Mouse (Mus musculus) limb, embryonic 11.5 days (tissue): ENCODE measurements around the gene Gphn. TPM values are rescaled to one million over a fixed set of nuclear protein-coding genes. Genes with fewer than 3 reads are reported as not detected.
"Not testable (repeated sequence)": the region's sequence is repeated elsewhere in the genome, so short reads cannot be mapped to it uniquely, and the experiment has no call there.

Experiments used
- ATAC-seq: fragments of 200-750 bp; cut with Nextera tagmentation; 2 replicates; pipeline ENCODE4 v1.8.0; 2017; ENCODE audit warnings: low read depth; ENCODE audit not compliant: insufficient number of reproducible peaks, low FRiP score, low TSS enrichment
- DNase-seq: peaks from one replicate; pipeline ENCODE4 v3.0.0-alpha.2; 2015; ENCODE audit warnings: low spot score
- H3K27ac ChIP-seq: fragments of 300-500 bp; sonication (generic); replicated peaks from 2 replicates; pipeline ENCODE4 v1.5.1; 2014; ENCODE audit warnings: low read depth, mild to moderate bottlenecking, low read length
- H3K27me3 ChIP-seq: fragments of 300-500 bp; sonication (generic); 2 replicates; pipeline ENCODE4 v1.6.1; 2014; ENCODE audit warnings: mild to moderate bottlenecking, low read length, mixed read lengths; ENCODE audit not compliant: control insufficient read depth, insufficient read depth
- H3K36me3 ChIP-seq: fragments of 300-500 bp; sonication (generic); 2 replicates; pipeline ENCODE4 v1.6.1; 2014; ENCODE audit warnings: mild to moderate bottlenecking, low read length, moderate library complexity, mixed read lengths; ENCODE audit not compliant: control insufficient read depth, insufficient read depth
- H3K4me1 ChIP-seq: fragments of 300-500 bp; sonication (generic); 2 replicates; pipeline ENCODE4 v1.6.1; 2014; ENCODE audit warnings: low read length, mixed read lengths; ENCODE audit not compliant: control insufficient read depth, insufficient read depth
- H3K4me2 ChIP-seq: fragments of 300-500 bp; sonication (generic); 2 replicates; pipeline ENCODE4 v1.6.1; 2014; ENCODE audit warnings: low read depth, mild to moderate bottlenecking, moderate library complexity; ENCODE audit not compliant: severe bottlenecking
- H3K4me3 ChIP-seq: fragments of 300-500 bp; sonication (generic); 2 replicates; pipeline ENCODE4 v1.5.1; 2014; ENCODE audit warnings: low read depth, low read length
- H3K9ac ChIP-seq: fragments of 300-500 bp; sonication (generic); 2 replicates; pipeline ENCODE4 v1.6.1; 2014; ENCODE audit warnings: mild to moderate bottlenecking, low read length
- H3K9me3 ChIP-seq: fragments of 300-500 bp; sonication (generic); 2 replicates; pipeline ENCODE4 v1.6.1; 2016; ENCODE audit warnings: low read length; ENCODE audit not compliant: control insufficient read depth
- WGBS: fragments of 180-500 bp; shearing (Covaris S2); extraction: QIAGEN DNeasy Blood & Tissue Kit; methylation state at CpG from one replicate; pipeline ENCODE4 v1.1.7; 2014; 5-methylcytosine and 5-hydroxymethylcytosine counted together
- polyA plus RNA-seq: library from polyadenylated mRNA; unstranded; fragments of >200 nt; fragmentation: Nextera tagmentation; extraction: Ambion mirVana; gene quantifications from 2 replicates; pipeline ENCODE4 v1.2.1, GENCODE M21; 2014

Gphn gene
- polyA plus RNA-seq, 1 experiment from 2014 or later: 13.3 TPM

GRCm38 (mm10) chr12:78407518-78407917, 181.3 kb downstream of the Gphn start:
- WGBS: 64% methylated on average over 6 of the region's 7 CpGs
- H3K4me1 ChIP-seq, H3K27ac ChIP-seq, H3K9me3 ChIP-seq, H3K9ac ChIP-seq, H3K36me3 ChIP-seq, ATAC-seq, DNase-seq, H3K4me2 ChIP-seq, H3K4me3 ChIP-seq, H3K27me3 ChIP-seq: not testable (repeated sequence)

GRCm38 (mm10) chr12:78522176-78522575, 296.0 kb downstream of the Gphn start:
- WGBS: 68% methylated on average over 1 of the region's 1 CpGs
- Histone ChIP-seq H3K4me3 (no peak overlapping the region), H3K27ac (no peak overlapping the region), H3K4me1 (no peaks in the 10 kb centered on the region), H3K27me3 (no peaks in the 10 kb centered on the region), H3K9ac (no peak overlapping the region), H3K9me3 (no peaks in the 10 kb centered on the region), H3K36me3 (no peaks in the 10 kb centered on the region), H3K4me2 (no peak overlapping the region)
- ATAC-seq (no peak), DNase-seq (no peak)

- no peak overlapping the region for H3K4me2 ChIP-seq
- H3K36me3 ChIP-seq: no peaks in the 10 kb centered on the region
- H3K4me1 ChIP-seq: no peaks in the 10 kb centered on the region
- no peak overlapping the region for H3K4me3 ChIP-seq
- no peaks in the 10 kb centered on the region for H3K27me3 ChIP-seq
- no peaks in the 10 kb centered on the region for H3K9me3 ChIP-seq
- no peak for ATAC-seq
- no peak overlapping the region for H3K27ac ChIP-seq
- WGBS: 75% methylated on average over 5 of the region's 5 CpGs
- DNase-seq: no peak
- no peak overlapping the region for H3K9ac ChIP-seq
These were observed 296.7 kb downstream of the Gphn start for GRCm38 (mm10) chr12:78522804-78523394.

GRCm38 (mm10) chr12:78537590-78537989, 311.4 kb downstream of the Gphn start:
- H3K27me3 ChIP-seq, H3K27ac ChIP-seq, H3K4me1 ChIP-seq, H3K9ac ChIP-seq, H3K4me3 ChIP-seq, ATAC-seq, H3K36me3 ChIP-seq, DNase-seq, H3K9me3 ChIP-seq, H3K4me2 ChIP-seq: not testable (repeated sequence)

GRCm38 (mm10) chr12:78550913-78551312, 324.7 kb downstream of the Gphn start:
- Histone ChIP-seq H3K4me3 (no peak overlapping the region), H3K4me1 (no peaks in the 10 kb centered on the region), H3K9ac (no peak overlapping the region), H3K27ac (no peak overlapping the region), H3K27me3 (no peaks in the 10 kb centered on the region), H3K36me3 (no peaks in the 10 kb centered on the region), H3K4me2 (no peak overlapping the region), H3K9me3 (no peaks in the 10 kb centered on the region)
- 93% methylated on average over 2 of the region's 2 CpGs for WGBS
- DNase-seq: no peak
- no peak for ATAC-seq

- H3K36me3 ChIP-seq: no peaks in the 10 kb centered on the region
- H3K4me2 ChIP-seq: no peak overlapping the region
- H3K27me3 ChIP-seq: no peaks in the 10 kb centered on the region
- no peaks in the 10 kb centered on the region for H3K4me1 ChIP-seq
- no peak overlapping the region for H3K9ac ChIP-seq
- H3K27ac ChIP-seq: no peak overlapping the region
- no peak for ATAC-seq
- no peaks in the 10 kb centered on the region for H3K9me3 ChIP-seq
- WGBS: 84% methylated on average over 2 of the region's 2 CpGs
- H3K4me3 ChIP-seq: no peak overlapping the region
- no peak for DNase-seq
These were observed 405.6 kb downstream of the Gphn start for GRCm38 (mm10) chr12:78631816-78632215.

GRCm38 (mm10) chr12:78639466-78639865, 413.3 kb downstream of the Gphn start:
- Histone ChIP-seq H3K27ac (no peak overlapping the region), H3K9me3 (no peaks in the 10 kb centered on the region), H3K9ac (no peak overlapping the region), H3K4me1 (no peaks in the 10 kb centered on the region), H3K27me3 (no peaks in the 10 kb centered on the region), H3K36me3 (no peaks in the 10 kb centered on the region), H3K4me2 (no peak overlapping the region), H3K4me3 (no peak overlapping the region)
- DNase-seq (no peak), ATAC-seq (no peak)
- 3% methylated on average over 1 of the region's 1 CpGs for WGBS

- ATAC-seq (no peak), DNase-seq (no peak)
- Histone ChIP-seq H3K4me1 (no peaks in the 10 kb centered on the region), H3K9me3 (no peaks in the 10 kb centered on the region), H3K36me3 (no peaks in the 10 kb centered on the region), H3K4me2 (no peak overlapping the region), H3K4me3 (no peak overlapping the region), H3K27ac (no peak overlapping the region), H3K9ac (no peak overlapping the region), H3K27me3 (no peaks in the 10 kb centered on the region)
- 60% methylated on average over 2 of the region's 2 CpGs for WGBS
These were observed 413.9 kb downstream of the Gphn start for GRCm38 (mm10) chr12:78640086-78640485.

- DNase-seq (no peak), ATAC-seq (no peak)
- Histone ChIP-seq H3K9me3 (no peaks in the 10 kb centered on the region), H3K4me1 (no peaks in the 10 kb centered on the region), H3K9ac (no peak overlapping the region), H3K27ac (no peak overlapping the region), H3K27me3 (no peaks in the 10 kb centered on the region), H3K36me3 (no peaks in the 10 kb centered on the region), H3K4me2 (no peak overlapping the region), H3K4me3 (no peak overlapping the region)
These were observed 415.0 kb downstream of the Gphn start for GRCm38 (mm10) chr12:78641220-78641619.
